Mouse (Mus musculus) hindlimb bud, embryonic 11.5 days (tissue): ENCODE data around the gene Mrpl39.

Source experiments
- DNase-seq: peaks from one replicate; pipeline ENCODE4 v3.0.0-alpha.2; 2012; ENCODE audit warnings: low read depth, low spot score; ENCODE audit errors: extremely low spot score

The Mrpl39 gene

DNA sequence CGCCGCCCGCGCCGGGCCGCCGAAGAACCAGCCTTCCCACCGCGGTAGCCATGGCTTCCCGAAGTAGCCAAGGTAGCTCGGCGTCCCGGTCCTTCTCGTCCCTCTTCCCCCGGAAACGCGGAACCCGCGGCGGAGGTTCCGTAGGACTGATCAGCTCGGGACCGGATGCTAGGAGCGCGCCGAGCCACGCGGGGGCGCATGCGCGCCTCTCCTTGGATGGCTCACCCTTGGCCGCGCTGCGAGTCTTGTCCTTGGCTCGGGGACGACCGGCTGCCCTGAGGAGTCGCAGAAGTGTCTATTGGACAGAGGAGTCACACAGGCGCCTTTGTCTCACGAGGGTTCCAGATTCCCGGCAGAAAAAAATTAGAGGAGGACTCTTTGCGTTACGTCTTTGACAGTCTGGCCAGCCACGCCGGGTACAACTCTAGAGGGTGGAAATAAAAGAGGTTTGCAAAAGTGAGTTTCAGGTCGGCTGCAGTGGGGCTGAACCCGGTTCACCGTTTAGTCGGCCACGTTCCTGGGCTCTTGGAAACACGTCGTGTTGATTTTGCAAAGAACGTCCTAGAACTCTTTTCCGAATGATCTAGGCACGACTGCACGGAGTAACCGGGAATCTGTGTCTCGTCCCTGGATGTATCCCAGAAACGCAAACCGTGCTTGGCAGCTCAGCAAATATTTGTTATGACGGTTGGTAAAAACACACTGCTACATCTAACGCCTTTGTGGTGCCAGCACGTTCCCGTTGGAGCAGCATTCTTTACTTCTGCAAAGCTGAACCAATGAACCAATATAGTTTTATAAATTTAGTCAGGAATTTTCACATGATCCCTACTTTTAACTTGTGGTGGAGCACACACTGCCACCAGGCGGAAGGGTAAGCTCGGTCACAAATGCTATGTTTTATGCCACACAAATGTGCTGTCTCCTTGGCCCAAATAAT lies at the start of gene Mrpl39:
Gene Mrpl39 (minus strand): TSS at position 577 of the 940 bp plus-strand sequence.
- peak; percentile 83 for DNase-seq

DNA sequence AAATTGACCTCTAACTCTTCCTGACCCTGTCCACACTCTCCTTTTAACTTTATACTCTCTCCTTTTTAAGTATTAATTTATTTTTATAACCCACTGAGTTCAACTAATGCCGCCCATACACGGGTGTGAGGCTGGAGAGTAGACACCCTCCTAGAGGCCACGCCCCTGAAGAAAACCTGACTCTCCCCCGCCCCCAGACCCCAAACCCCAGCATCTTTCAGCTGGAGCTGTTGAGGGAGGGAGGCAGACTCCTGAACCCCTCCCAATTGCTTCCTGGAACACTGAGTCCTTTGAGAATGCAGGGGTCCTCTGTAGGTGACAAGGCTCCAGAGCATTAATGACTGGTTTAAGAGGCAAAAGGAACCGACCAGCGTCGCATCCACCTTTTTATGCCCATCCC lies 49.4 kb upstream of the Mrpl39 start:
- DNase-seq: no peak

DNA sequence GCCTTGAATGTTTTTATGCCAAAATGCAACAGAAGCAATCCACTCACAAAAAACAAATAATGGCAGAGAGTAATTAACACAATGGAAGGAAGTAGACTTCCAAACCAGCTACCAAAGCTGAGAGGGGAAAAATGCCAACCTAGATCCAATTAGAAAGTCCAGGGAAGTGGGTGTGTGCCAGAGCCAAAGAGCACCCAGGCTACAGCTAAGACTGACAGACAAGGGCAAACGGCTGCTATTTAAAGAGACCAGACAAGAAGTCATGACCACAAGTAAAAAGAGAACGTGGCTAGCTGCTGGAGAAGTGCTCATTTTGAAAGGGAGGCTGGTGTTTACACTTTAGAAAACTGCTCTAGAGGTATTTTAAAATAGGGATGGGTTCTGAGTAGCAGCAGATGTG lies 47.7 kb upstream of the Mrpl39 start:
- DNase-seq: no peak

DNA sequence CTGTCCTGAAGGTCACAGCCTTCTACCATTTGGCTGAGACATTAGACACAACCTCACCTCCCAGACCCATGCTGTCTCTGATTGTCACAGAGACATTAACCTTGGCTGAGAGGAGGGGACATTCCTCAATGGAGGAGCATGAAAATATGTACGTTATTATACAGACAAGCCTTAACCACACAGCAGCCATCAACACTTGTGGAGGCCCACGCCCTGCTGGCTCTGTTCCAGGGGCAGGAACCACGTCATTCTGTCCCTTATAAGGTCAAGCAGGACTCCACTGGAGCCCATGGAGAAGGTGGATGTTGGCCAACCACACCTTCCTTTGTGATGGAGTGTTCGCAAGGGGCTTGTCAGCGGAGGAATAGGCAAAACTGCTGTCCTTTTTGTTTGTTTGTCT lies 44.2 kb upstream of the Mrpl39 start:
- no peak for DNase-seq

DNA sequence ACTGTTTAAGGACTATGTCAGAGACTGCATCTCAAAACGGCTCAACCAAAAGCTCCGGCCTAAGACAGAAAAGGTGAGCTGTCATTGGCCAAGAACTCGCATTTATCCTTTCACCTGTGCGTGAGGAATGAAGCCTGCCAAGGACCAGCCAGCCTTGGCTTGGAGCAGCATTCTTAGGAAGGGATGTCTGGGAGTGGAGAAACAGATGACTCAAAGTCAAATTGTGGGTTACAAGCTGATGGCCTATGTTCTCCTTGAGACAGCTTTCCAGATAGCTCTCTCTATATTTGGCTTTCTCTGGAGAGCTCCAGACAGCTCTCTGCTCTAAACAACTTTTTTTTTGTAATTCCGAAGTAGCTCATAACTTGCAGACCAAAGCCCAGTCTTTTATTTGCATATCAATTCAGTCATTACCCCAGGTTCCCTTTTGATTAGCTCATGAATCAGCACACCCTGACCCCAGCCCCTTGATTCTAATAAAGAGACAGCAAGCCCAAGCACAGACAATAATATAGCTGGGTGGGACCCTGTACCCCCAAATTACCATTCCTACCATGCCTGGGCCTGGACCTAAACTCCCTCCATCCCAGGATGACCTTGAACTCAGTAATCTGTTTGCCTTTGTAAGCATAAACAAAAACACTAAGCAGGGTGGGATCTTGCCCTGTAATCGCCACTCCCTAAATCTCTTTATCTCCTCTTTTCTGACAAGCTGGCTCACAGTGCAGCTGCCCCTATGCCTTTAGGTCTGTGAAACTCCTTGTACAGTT lies 43.5 kb upstream of the Mrpl39 start:
- DNase-seq: no peak

DNA sequence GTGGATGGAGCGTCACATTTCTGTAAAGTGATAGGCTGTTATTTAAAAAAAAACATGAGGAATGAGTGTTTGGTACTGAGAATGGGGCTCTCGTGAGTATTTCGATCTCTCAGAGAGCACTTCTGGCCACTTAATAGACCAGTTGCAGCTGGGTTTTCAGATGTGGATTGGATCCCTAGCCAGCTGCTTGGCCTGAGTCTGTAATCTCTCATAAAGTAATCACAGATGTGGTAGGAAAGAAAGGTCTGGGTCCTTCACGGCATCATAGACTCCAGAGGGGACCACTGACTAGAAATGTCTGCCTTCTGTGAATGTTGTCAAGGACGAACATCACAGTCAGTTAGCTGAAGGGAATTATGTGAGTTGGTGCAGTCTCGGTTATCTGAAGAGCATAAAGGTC lies 42.9 kb upstream of the Mrpl39 start:
- DNase-seq: no peak

DNA sequence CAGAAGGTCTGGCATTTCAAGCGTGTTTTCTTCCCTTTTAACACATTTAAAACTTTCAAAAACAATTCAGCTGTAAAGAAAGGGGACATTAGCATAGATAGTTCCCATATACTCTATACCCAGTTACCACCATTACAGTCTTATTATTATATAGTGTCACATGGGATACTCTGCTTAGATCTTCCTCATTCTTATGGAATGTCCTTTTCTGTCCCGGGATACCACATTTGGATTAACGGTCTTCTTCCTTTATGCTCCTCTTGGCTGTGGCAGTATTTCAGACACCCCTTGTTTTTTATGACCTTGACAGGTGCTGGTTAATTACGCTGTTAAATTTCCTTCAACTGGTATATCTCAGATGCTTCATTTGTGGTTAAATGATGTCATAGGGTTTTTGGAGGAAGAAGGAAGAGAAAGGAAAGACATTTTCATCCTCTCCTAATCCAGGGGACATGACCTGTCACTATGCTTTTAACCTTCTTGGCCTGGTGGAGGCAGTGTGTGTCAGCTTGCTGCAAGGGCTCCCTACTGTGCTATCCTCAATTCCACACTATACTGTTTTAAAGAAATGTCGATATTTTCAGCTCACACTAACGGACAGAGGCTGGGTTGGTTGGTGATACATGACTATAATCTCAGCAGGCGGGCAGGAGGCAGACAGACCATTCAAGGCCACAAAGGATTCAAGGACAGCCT lies 40.7 kb upstream of the Mrpl39 start:
- DNase-seq: no peak

DNA sequence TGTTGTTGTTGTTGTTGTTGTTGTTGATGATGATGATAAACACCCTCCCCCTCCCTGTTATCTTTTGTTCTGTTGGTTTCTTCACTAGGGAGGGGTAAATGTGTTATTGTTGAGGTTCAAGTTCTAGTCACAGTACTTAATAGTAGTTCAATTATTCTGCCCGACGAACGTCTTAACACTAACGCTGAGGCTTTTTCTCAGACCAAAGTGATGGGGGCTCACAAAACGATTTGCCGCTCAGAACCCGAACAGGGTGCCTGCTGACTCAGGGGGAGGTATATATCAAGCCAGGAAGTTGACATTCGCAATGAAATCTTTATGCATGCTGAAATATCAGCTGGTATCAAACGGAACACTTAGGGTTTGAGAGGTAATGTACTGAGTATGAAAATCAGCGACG lies 39.8 kb upstream of the Mrpl39 start:
- no peak for DNase-seq

DNA sequence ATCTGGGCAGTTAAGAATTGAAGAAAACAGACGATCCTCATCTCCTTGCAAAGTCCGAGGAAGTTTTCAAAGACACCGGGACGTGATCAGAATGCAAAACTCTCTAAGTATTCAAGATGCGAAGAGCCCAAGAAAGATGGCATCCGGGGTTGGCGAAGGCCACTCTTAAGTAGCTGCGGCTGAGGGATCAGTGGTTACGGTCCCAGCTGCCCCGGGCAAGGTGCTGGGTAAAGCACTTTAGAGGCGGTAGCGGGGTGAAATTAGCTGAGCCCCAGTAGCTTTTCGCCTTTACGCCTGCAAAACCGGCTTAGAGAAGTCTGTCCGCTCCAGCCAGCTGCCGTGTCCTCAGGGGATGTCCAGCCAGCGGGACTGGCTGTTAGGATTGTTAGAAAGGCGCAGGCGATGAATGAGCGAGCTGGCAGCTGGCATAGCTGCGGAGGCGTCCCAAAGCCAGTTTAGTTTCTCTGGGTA lies 39.3 kb upstream of the Mrpl39 start:
- DNase-seq: no peak

DNA sequence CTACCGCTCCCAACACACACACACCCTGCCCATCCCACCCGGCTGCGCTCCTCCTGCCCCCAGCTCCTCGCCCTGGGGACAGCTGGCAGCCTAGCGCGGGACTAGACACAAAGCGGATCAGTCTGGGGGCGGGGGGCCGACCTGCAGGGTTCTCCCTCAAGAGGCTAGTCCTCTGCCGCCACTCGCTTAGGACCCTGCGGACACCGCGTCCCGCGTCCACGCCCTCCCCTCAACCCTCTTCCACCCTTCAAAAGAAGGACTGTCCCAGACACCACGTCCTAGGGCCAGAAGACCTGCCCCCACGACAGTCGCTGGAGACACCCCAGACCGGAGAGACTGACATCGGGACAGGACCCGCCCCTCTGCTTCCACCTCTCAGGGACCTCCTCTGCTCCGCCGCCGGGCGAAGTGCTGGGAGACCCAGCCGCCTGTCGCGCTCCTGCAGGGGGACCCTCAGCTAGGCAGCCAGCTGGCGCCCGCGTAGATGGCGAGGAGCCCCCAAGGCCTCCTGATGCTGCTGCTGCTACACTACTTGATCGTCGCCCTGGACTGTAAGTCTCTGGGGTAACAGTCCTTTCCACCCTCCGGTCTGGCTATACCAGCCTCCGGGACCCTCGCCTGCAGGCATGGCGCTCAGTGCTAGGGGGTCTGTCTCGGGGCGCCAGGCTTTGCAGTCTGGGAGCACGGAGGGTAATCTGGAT lies 38.6 kb upstream of the Mrpl39 start, which contains the start of gene Jam2:
Gene Jam2 (plus strand): TSS at position 121 of the 701 bp plus-strand sequence.
- no peak for DNase-seq

DNA sequence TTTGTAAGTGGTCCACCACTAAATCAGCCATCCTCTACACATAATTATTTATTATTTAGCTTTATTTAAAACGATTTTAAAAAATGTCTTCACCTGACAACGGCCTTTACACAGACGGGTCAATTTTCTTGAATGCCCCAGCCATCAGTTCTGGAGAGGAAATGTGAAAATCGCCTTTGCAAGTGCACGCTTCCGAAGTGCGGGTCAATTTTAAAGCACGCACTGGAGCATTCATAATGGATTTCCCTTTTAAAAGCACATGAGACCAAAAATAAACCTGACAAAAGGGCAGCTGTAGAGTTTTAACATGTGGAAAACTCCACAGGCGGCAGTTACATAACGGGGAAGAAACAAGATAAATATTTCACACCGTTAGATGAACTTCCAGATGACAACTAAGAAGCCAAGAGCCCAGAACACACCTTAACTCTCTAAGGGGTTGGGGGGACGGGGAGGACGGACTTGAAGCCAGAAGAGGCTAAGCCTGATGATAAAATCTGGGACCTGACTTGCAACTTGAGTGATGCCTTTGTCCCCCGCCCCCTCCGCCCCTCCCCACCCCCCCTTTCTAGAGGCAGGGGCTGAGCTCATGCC lies 37.8 kb upstream of the Mrpl39 start:
- no peak for DNase-seq

DNA sequence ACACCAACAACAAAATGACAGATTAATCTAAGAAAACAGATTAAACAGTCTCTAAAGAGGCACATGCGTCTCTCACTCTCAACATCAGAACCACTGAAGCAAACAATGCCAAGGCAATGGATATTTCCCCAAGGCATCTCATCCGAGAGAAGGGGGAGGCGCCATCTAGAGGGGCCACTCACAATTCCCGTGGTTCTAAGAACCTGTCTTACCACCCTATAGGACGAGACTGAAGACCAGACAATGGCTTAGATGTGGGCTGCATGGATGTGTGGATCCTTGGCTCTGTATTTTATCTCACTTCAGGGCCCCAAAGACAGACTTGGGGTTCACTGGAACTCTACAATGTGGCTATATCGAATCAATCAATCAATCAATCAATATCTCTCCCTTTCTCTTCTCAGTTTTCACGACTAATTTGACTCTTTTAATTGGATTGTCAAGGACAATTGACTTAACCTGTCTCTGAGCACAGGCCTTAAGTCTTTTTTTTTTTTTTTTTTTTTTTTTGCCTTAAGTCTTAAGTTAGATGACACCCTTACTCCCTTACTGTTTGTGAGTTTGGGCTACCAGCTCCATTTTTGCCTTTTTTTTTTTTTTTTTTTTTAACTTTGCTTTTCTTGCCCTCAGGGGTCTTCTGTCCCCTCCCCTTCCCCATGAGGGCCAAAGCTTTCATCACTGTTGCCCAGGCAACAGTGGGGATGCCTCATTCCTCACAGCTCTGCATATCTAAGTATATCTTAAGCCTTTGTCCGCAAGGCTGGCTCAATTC lies 37.1 kb upstream of the Mrpl39 start:
- no peak for DNase-seq

DNA sequence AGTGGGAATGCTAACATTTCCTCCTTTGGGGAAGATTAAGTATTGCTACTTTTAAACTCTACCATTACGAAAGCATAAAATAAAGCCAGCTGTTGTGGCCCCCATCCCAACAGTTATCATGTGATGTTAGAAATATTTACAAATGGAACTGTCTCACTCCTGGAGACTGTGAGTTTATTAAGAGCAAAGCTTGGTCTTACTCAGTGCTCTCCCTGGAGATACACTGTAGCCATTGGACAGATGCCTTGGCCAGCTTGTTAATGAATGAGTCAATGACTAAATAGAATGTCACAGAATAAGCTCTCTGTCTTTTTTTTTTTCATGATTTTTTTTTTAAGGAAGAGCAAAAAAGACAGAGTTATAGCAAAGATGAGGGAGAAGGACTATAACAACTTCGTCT lies 35.9 kb upstream of the Mrpl39 start:
- DNase-seq: no peak

DNA sequence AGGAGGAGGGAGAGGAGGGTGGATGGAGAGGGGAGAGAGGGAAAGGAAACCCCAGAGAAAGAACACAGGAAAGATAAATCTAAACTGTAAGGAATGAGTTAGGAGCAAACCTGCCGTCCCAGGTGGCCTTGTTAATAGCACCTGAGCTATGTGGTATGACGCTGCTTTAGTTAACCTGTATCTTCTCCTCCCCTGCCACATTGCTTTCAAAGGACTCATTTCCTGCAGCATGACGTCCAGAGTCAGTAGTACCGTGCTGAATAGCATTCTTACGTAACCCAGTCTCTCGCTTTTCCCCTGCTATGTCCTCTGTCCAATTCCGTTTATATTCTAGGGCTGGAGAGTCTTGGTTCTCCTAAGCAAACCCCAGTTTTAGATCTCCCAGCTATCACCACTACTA lies 35.3 kb upstream of the Mrpl39 start:
- no peak for DNase-seq

DNA sequence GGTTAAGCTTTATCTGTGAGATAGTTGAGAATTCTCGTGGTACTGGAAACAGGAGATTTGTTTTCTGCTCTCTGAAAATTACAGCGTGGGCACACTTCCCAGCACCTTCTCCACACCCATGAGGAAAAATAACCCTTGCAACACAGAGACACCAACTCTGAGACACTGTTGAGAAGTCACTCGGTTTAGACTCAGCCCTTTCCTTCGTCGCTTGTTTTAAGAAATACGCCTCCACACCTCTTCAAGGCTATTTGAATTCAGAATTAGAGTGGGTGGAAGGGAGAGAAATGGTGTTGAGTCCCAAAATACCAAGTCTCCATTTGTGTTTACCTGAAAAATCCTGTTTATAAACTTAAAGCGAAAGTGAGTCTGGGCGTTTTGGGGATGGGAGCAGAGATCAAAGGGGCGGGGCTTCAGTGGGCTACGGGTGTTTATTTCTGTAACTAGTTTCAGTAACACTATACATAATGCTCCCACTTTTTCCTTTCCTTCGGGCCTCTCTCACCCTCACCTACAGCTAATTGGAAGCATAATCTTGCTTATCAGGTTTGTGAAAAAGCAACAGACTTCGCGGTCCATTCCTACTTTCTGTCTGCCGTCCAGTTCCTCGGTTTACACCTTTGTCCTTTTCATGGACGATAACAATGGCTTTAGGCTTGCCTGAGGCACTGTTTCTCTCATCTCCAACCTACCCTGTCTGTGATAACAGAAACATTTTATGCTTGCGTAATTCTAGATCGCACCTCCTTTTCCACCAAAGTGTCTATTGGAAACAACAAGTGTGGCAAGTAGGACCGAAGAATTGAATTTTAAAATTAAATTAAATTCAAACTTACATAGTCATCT lies 34.3 kb upstream of the Mrpl39 start:
- DNase-seq: no peak

DNA sequence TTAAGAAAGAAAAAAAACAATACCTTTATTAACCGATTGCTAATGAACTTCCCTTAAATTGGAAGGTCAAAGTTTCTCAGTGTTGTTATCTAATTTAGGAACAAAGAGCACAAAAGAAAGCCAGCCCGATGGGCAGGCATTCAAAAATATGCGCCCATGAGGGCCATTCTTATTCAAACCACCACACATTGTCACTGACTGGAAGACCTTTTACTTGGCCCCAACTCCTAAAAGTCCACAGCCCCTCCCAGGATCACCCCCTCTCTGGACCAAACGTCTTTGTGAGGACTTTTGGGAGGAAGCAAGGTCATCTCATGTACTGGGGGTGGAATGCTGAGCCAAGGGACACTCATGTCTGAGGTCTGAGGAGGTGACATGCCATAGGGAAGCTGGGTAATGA lies 33.6 kb upstream of the Mrpl39 start:
- no peak for DNase-seq

DNA sequence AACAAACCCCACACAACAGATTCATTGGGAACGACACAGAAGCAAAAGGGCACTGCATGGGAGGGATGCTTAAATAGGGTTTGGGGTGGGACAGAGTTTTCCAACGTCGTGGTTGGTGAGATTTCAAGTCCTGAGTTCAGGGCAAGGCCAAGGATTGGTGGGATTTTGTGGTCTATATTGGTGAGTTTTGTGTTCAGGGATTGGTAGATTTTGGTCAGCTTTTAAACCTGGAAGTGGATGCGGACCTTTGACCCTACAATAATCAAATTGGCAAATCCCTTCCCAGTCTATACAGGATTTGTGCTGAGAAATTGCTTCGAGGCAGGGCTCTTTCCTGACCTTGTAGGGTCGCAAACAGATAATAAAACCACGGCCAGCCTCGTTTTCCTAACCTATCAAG lies 32.4 kb upstream of the Mrpl39 start:
- DNase-seq: no peak

DNA sequence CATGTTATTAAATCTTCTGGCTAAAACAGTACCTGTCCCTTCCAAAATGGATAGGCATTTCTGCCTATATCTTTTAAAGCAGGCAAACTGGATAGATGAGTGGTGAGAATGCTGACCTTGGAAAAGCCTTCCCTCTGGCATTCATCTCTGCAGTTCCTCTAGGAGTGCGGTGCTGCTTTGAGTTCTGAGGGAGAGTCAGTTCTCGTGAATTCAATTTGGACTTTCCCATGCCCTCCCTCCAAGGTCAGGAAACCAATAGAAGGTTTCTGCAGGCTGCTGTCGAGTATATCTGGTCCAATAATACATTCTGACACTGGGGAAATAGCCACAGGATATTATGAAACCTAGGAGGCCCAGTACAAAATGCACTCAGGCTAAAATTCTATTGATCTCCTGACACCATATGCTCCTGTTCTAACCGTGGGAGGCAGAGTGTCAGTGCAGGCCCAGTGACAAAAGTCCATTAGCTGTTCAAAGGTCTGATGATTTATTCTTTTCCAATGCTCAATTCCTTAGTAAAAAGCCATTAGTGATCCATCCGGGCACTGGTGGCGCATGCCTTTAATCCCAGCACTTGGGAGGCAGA lies 10.3 kb upstream of the Mrpl39 start:
- DNase-seq: no peak
